Mouse (Mus musculus): Measurements from ENCODE around the gene Got2.
A peak's percentile ranks its signal among the peaks of the same experiment; 100 is the strongest.

Gene Got2

GRCm38 (mm10) chr8:95888285-95889136 lies at the start of gene Got2:
TSS of gene Got2 (minus strand) at chr8:95888547.
- DNase-seq (ENCODE audit: low spot score) = peak; percentile 92

GRCm38 (mm10) chr8:95932841-95933240 lies 44.5 kb upstream of the Got2 start:
- DNase-seq (ENCODE audit: low spot score) = no peak

- DNase-seq (ENCODE audit: low spot score) = no peak
Measured at GRCm38 (mm10) chr8:95929821-95930220, 41.5 kb upstream of the Got2 start.

- DNase-seq (ENCODE audit: low spot score) = no peak
Measured at GRCm38 (mm10) chr8:95916106-95916505, 27.8 kb upstream of the Got2 start.

GRCm38 (mm10) chr8:95914905-95915643 lies 26.7 kb upstream of the Got2 start:
- DNase-seq (ENCODE audit: low spot score) = peak; percentile 56

GRCm38 (mm10) chr8:95911240-95911639 lies 22.9 kb upstream of the Got2 start:
- DNase-seq (ENCODE audit: low spot score) = no peak

- no peak for DNase-seq (ENCODE audit: low spot score)
Measured at GRCm38 (mm10) chr8:95907885-95908284, 19.5 kb upstream of the Got2 start.

GRCm38 (mm10) chr8:95906738-95907137 lies 18.4 kb upstream of the Got2 start:
- DNase-seq (ENCODE audit: low spot score) = no peak

- peak; percentile 63 for DNase-seq (ENCODE audit: low spot score)
Measured at GRCm38 (mm10) chr8:95901864-95902263, 13.5 kb upstream of the Got2 start.

- DNase-seq (ENCODE audit: low spot score) = no peak
Measured at GRCm38 (mm10) chr8:95893701-95894100, 5.4 kb upstream of the Got2 start.

- peak; percentile 89 for DNase-seq (ENCODE audit: low spot score)
Measured at GRCm38 (mm10) chr8:95887578-95888284, 616 bp downstream of the Got2 start.

- no peak for DNase-seq (ENCODE audit: low spot score)
Measured at GRCm38 (mm10) chr8:95886647-95887577, 1.4 kb downstream of the Got2 start.

GRCm38 (mm10) chr8:95885966-95886365 lies 2.4 kb downstream of the Got2 start:
- DNase-seq (ENCODE audit: low spot score) = peak; percentile 79

GRCm38 (mm10) chr8:95885271-95885841 lies 3.0 kb downstream of the Got2 start:
- DNase-seq (ENCODE audit: low spot score) = no peak

GRCm38 (mm10) chr8:95884491-95884890 lies 3.9 kb downstream of the Got2 start:
- DNase-seq (ENCODE audit: low spot score) = peak; percentile 40

- no peak for DNase-seq (ENCODE audit: low spot score)
Measured at GRCm38 (mm10) chr8:95882191-95882590, 6.2 kb downstream of the Got2 start.

GRCm38 (mm10) chr8:95881576-95881975 lies 6.8 kb downstream of the Got2 start:
- DNase-seq (ENCODE audit: low spot score) = no peak

- no peak for DNase-seq (ENCODE audit: low spot score)
Measured at GRCm38 (mm10) chr8:95879823-95880222, 8.5 kb downstream of the Got2 start.

- no peak for DNase-seq (ENCODE audit: low spot score)
Measured at GRCm38 (mm10) chr8:95878176-95878962, 10.0 kb downstream of the Got2 start.

- DNase-seq (ENCODE audit: low spot score) = no peak
Measured at GRCm38 (mm10) chr8:95875270-95875669, 13.1 kb downstream of the Got2 start.

Data from yolk sac, embryonic 10.5 days (tissue).